Mouse (Mus musculus) forebrain, postnatal 0 days (tissue): ENCODE results near the gene Nmur1. TPM values are rescaled to one million over a fixed set of nuclear protein-coding genes. Genes with fewer than 3 reads are reported as not detected.

Experiments used
- ATAC-seq: fragments of 200-750 bp; cut with Nextera tagmentation; 2 replicates; pipeline ENCODE4 v1.8.0; 2017; ENCODE audit warnings: mild to moderate bottlenecking, moderate library complexity
- DNase-seq: peaks from one replicate; pipeline ENCODE4 v3.0.0-alpha.2; 2015
- H3K27ac ChIP-seq: fragments of 300-500 bp; sonication (generic); 2 replicates; pipeline ENCODE4 v1.5.1; 2014; ENCODE audit warnings: low read depth, mild to moderate bottlenecking, antibody characterized with exemption, low read length, moderate library complexity, mixed read lengths
- H3K27me3 ChIP-seq: fragments of 300-500 bp; sonication (generic); 2 replicates; pipeline ENCODE4 v1.6.1; 2014; ENCODE audit warnings: mild to moderate bottlenecking, low read length, mixed read lengths; ENCODE audit not compliant: insufficient read depth
- H3K36me3 ChIP-seq: fragments of 300-500 bp; sonication (generic); 2 replicates; pipeline ENCODE4 v1.6.1; 2014; ENCODE audit warnings: mild to moderate bottlenecking, moderate library complexity; ENCODE audit not compliant: insufficient read depth
- H3K4me1 ChIP-seq: fragments of 300-500 bp; sonication (generic); 2 replicates; pipeline ENCODE4 v1.6.1; 2014; ENCODE audit warnings: antibody characterized with exemption; ENCODE audit not compliant: insufficient read depth
- H3K4me2 ChIP-seq: fragments of 300-500 bp; sonication (generic); 2 replicates; pipeline ENCODE4 v1.6.1; 2014; ENCODE audit warnings: low read depth, mild to moderate bottlenecking, moderate library complexity
- H3K4me3 ChIP-seq: fragments of 300-500 bp; sonication (generic); 2 replicates; pipeline ENCODE4 v1.5.1; 2014; ENCODE audit warnings: low read depth, low read length, mixed read lengths
- H3K9ac ChIP-seq: fragments of 300-500 bp; sonication (generic); 2 replicates; pipeline ENCODE4 v1.6.1; 2014; ENCODE audit warnings: mild to moderate bottlenecking
- H3K9me3 ChIP-seq: fragments of 300-500 bp; sonication (generic); 2 replicates; pipeline ENCODE4 v1.6.1; 2016; ENCODE audit warnings: low read length
- CTCF ChIP-seq: sonication (generic); IDR thresholded peaks from 2 replicates; pipeline ENCODE4 v1.5.1; 2016; ENCODE audit warnings: antibody characterized with exemption, control low read depth, low read depth
- WGBS: fragments of 180-500 bp; shearing (Covaris S2); extraction: QIAGEN DNeasy Blood & Tissue Kit; methylation state at CpG from one replicate; pipeline ENCODE4 v1.1.7; 2014; 5-methylcytosine and 5-hydroxymethylcytosine counted together
- polyA plus RNA-seq: library from polyadenylated mRNA; unstranded; fragments of >200 nt; fragmentation: Nextera tagmentation; extraction: Ambion mirVana; gene quantifications from 2 replicates; pipeline ENCODE4 v1.2.1, GENCODE M21; 2015
- total RNA-seq: library from RNA; depleted of rRNA; stranded (reverse); fragments of >200 nt; gene quantifications from 2 replicates; pipeline ENCODE4 v1.2.3, GENCODE M21; 2014

Nmur1 gene
- total and polyA plus RNA-seq, 2 experiments from 2014 or later = 0.17 to 0.33 TPM

GRCm38 (mm10) chr1:86435302-86435821, 9.3 kb upstream of the Nmur1 start:
- Histone ChIP-seq H3K9me3 (no peaks in the 10 kb centered on the region), H3K4me3 (no peak overlapping the region), H3K27ac (peak overlapping the region; percentile 99), H3K4me1 (peaks cover 28% of the 10 kb centered on the region), H3K9ac (peak overlapping the region; percentile 83), H3K27me3 (no peaks in the 10 kb centered on the region), H3K36me3 (no peaks in the 10 kb centered on the region), H3K4me2 (peak overlapping the region; percentile 91; the same call in 1 of the 2 replicates)
- no peak for TF ChIP-seq CTCF
- peak; percentile 30 for ATAC-seq
- 4% methylated on average over 13 of the region's 13 CpGs for WGBS
- peak; percentile 86 for DNase-seq

- no peaks in the 10 kb centered on the region for H3K27me3 ChIP-seq
- H3K9me3 ChIP-seq = no peaks in the 10 kb centered on the region
- TF ChIP-seq CTCF = 0 out of 2 replicates have a peak, but pooled peaks have one; percentile 12
- 2% methylated on average over 46 of the region's 46 CpGs for WGBS
- peak overlapping the region; percentile 99 for H3K27ac ChIP-seq
- no peaks in the 10 kb centered on the region for H3K36me3 ChIP-seq
- peak overlapping the region; percentile 41 for H3K4me3 ChIP-seq
- DNase-seq (peak; percentile 98), ATAC-seq (peak; percentile 91)
- H3K4me1 ChIP-seq = peaks cover 21% of the 10 kb centered on the region
- H3K9ac ChIP-seq = peak overlapping the region; percentile 83
- H3K4me2 ChIP-seq = peak overlapping the region; percentile 91
These were observed 8.6 kb upstream of the Nmur1 start for GRCm38 (mm10) chr1:86434439-86435201.

- WGBS = 2% methylated on average over 11 of the region's 12 CpGs
- Histone ChIP-seq H3K27ac (peak overlapping the region; percentile 99), H3K9ac (peak overlapping the region; percentile 83), H3K4me2 (peak overlapping the region; percentile 91), H3K4me3 (peak overlapping the region; percentile 41), H3K9me3 (no peaks in the 10 kb centered on the region), H3K4me1 (peaks cover 21% of the 10 kb centered on the region), H3K27me3 (no peaks in the 10 kb centered on the region), H3K36me3 (no peaks in the 10 kb centered on the region)
- ATAC-seq (peak; percentile 62), DNase-seq (peak; percentile 78)
- TF ChIP-seq CTCF = no peak
These were observed 8.0 kb upstream of the Nmur1 start for GRCm38 (mm10) chr1:86434001-86434400.

- no peak for TF ChIP-seq CTCF
- Histone ChIP-seq H3K27me3 (no peaks in the 10 kb centered on the region), H3K4me3 (no peak overlapping the region), H3K4me2 (no peak overlapping the region), H3K4me1 (peaks cover 21% of the 10 kb centered on the region), H3K36me3 (no peaks in the 10 kb centered on the region), H3K9ac (peak overlapping the region; percentile 83; the same call in 1 of the 2 replicates), H3K27ac (peak overlapping the region; percentile 99), H3K9me3 (no peaks in the 10 kb centered on the region)
- 83% methylated on average over 7 of the region's 7 CpGs for WGBS
- no peak for DNase-seq
- no peak for ATAC-seq
These were observed 7.3 kb upstream of the Nmur1 start for GRCm38 (mm10) chr1:86433359-86433758.

- 85% methylated on average over 4 of the region's 4 CpGs for WGBS
- no peak overlapping the region for H3K27ac ChIP-seq
- no peak for ATAC-seq
These were observed 6.8 kb upstream of the Nmur1 start for GRCm38 (mm10) chr1:86432778-86433177.

GRCm38 (mm10) chr1:86430056-86430455, 4.0 kb upstream of the Nmur1 start:
- Histone ChIP-seq H3K36me3 (no peaks in the 10 kb centered on the region), H3K4me3 (no peak overlapping the region), H3K9ac (no peak overlapping the region), H3K27me3 (no peaks in the 10 kb centered on the region), H3K4me1 (peaks cover 14% of the 10 kb centered on the region), H3K4me2 (no peak overlapping the region), H3K27ac (no peak overlapping the region), H3K9me3 (no peaks in the 10 kb centered on the region)
- WGBS = 50% methylated on average over 2 of the region's 2 CpGs
- no peak for ATAC-seq
- TF ChIP-seq CTCF = peak; percentile 93
- peak; percentile 89 for DNase-seq

More at GRCm38 (mm10) chr1:86432778-86433177, 6.8 kb upstream of the Nmur1 start:
- TF ChIP-seq CTCF = no peak
- Histone ChIP-seq H3K4me3 (no peak overlapping the region), H3K4me1 (peaks cover 21% of the 10 kb centered on the region), H3K4me2 (no peak overlapping the region), H3K9ac (no peak overlapping the region), H3K27me3 (no peaks in the 10 kb centered on the region), H3K36me3 (no peaks in the 10 kb centered on the region), H3K9me3 (no peaks in the 10 kb centered on the region)
- DNase-seq = no peak

- no peak overlapping the region for H3K4me3 ChIP-seq
- DNase-seq (no peak), ATAC-seq (peak; percentile 64)
- no peaks in the 10 kb centered on the region for H3K9me3 ChIP-seq
- H3K4me2 ChIP-seq = no peak overlapping the region
- no peak overlapping the region for H3K27ac ChIP-seq
- H3K36me3 ChIP-seq = no peaks in the 10 kb centered on the region
- no peaks in the 10 kb centered on the region for H3K27me3 ChIP-seq
- H3K4me1 ChIP-seq = peaks cover 6% of the 10 kb centered on the region; the same call in 1 of the 2 replicates
- TF ChIP-seq CTCF = no peak
- no peak overlapping the region for H3K9ac ChIP-seq
- 13% methylated on average over 11 of the region's 11 CpGs for WGBS
These were observed 1.0 kb downstream of the Nmur1 start for GRCm38 (mm10) chr1:86424835-86425547.
